Mouse (Mus musculus) MEL (cell line): Measurements from ENCODE around the gene Pdcd4. TPM values are rescaled to one million over a fixed set of nuclear protein-coding genes. Genes with fewer than 3 reads are reported as not detected.

Experiments
- DNase-seq: peaks from one replicate; pipeline ENCODE4 v3.0.0; 2011; ENCODE audit warnings: low read depth, low spot score
- H3K27ac ChIP-seq: 2 replicates; pipeline ENCODE4 v1.5.1; 2012; ENCODE audit warnings: low read depth, mild to moderate bottlenecking, control low read depth, low read length, moderate library complexity; ENCODE audit not compliant: control insufficient read depth
- H3K27me3 ChIP-seq, 2 experiments: fragments of 150-350 bp in 1 of 2; sonication (generic) in 1 of 2; 2 replicates each; pipeline ENCODE4 v1.6.1; 2012; ENCODE audit warnings: low read length in 2 of 2, mild to moderate bottlenecking in 2 of 2, improper control_type of control experiment in 1 of 2, moderate library complexity in 1 of 2; ENCODE audit not compliant: insufficient read depth in 2 of 2, control insufficient read depth in 1 of 2
- H3K36me3 ChIP-seq, 2 experiments: 2 replicates each; pipeline ENCODE4 v1.6.1; 2012 to 2014; ENCODE audit warnings: low read length in 2 of 2, improper control_type of control experiment in 1 of 2, inconsistent platforms in 1 of 2, mild to moderate bottlenecking in 1 of 2; ENCODE audit not compliant: insufficient read depth in 2 of 2, control insufficient read depth in 1 of 2
- H3K4me1 ChIP-seq, 2 experiments: fragments of 150-350 bp in 1 of 2; sonication (generic) in 1 of 2; 2 replicates each; pipeline ENCODE4 v1.6.1; 2012; ENCODE audit warnings: low read length in 2 of 2, improper control_type of control experiment in 1 of 2, mild to moderate bottlenecking in 1 of 2; ENCODE audit not compliant: insufficient read depth in 2 of 2, control insufficient read depth in 1 of 2
- H3K4me3 ChIP-seq, 2 experiments: fragments of 150-350 bp in 1 of 2; sonication (generic) in 1 of 2; 2 replicates each; pipeline ENCODE4 v1.5.1; 2012; ENCODE audit warnings: low read depth in 2 of 2, low read length in 2 of 2, mild to moderate bottlenecking in 2 of 2, moderate library complexity in 2 of 2, control low read depth in 1 of 2, improper control_type of control experiment in 1 of 2; ENCODE audit not compliant: control insufficient read depth in 1 of 2, insufficient read depth in 1 of 2
- H3K79me2 ChIP-seq: 2 replicates; pipeline ENCODE4 v1.6.1; 2012; ENCODE audit warnings: mild to moderate bottlenecking, low read length, moderate library complexity; ENCODE audit not compliant: control insufficient read depth, poor library complexity, insufficient read depth
- H3K9ac ChIP-seq: 2 replicates; pipeline ENCODE4 v1.6.1; 2012; ENCODE audit warnings: low read depth, mild to moderate bottlenecking, control low read depth, low read length, moderate library complexity; ENCODE audit not compliant: control insufficient read depth, poor library complexity, severe bottlenecking
- H3K9me3 ChIP-seq: fragments of 150-350 bp; sonication (generic); replicated peaks from 2 replicates; pipeline ENCODE4 v1.6.1; 2012; ENCODE audit warnings: mild to moderate bottlenecking, low read length, improper control_type of control experiment, moderate library complexity; ENCODE audit not compliant: insufficient read depth
- BHLHE40 ChIP-seq: IDR thresholded peaks from 2 replicates; pipeline ENCODE4 v1.6.1; 2012; ENCODE audit warnings: low read depth, mild to moderate bottlenecking, inconsistent platforms, low read length, improper control_type of control experiment, borderline replicate concordance
- CTCF ChIP-seq, 3 experiments: IDR thresholded peaks in 2 of 3; conservative IDR thresholded peaks in 1 of 3; 2 replicates each; pipeline ENCODE4 v1.5.1; 2011 to 2012; ENCODE audit warnings: low read length in 3 of 3, low read depth in 2 of 3, mild to moderate bottlenecking in 2 of 3, improper control_type of control experiment in 1 of 3, inconsistent platforms in 1 of 3, mixed read lengths in 1 of 3, moderate library complexity in 1 of 3; ENCODE audit not compliant: control insufficient read depth in 1 of 3, insufficient read depth in 1 of 3, poor library complexity in 1 of 3, severe bottlenecking in 1 of 3
- E2F4 ChIP-seq: IDR thresholded peaks from 2 replicates; pipeline ENCODE4 v1.6.1; 2011; ENCODE audit warnings: low read depth, low read length, improper control_type of control experiment, borderline replicate concordance
- EP300 ChIP-seq, 2 experiments: IDR thresholded peaks; 2 replicates each; pipeline ENCODE4 v1.6.1; 2011; ENCODE audit warnings: improper control_type of control experiment in 2 of 2, low read length in 2 of 2, low read depth in 1 of 2, mild to moderate bottlenecking in 1 of 2
- GATA1 ChIP-seq: IDR thresholded peaks from 2 replicates; pipeline ENCODE4 v1.6.1; 2011; ENCODE audit warnings: low read depth, low read length, improper control_type of control experiment
- MYC ChIP-seq: IDR thresholded peaks from 2 replicates; pipeline ENCODE4 v1.6.1; 2011; ENCODE audit warnings: low read depth, mild to moderate bottlenecking, low read length, improper control_type of control experiment, moderate library complexity
- NRF1 ChIP-seq: IDR thresholded peaks from 2 replicates; pipeline ENCODE4 v1.6.1; 2014; ENCODE audit warnings: low read depth, mild to moderate bottlenecking, inconsistent platforms, low read length, improper control_type of control experiment, moderate library complexity; ENCODE audit not compliant: poor library complexity, insufficient read depth, severe bottlenecking
- RCOR1 ChIP-seq: IDR thresholded peaks from 2 replicates; pipeline ENCODE4 v1.6.1; 2012; ENCODE audit warnings: low read depth, mild to moderate bottlenecking, inconsistent platforms, low read length, improper control_type of control experiment
- SIN3A ChIP-seq: IDR thresholded peaks from 2 replicates; pipeline ENCODE4 v1.6.1; 2012; ENCODE audit warnings: low read length, improper control_type of control experiment, inconsistent platforms
- TBP ChIP-seq: IDR thresholded peaks from 2 replicates; pipeline ENCODE4 v1.8.0; 2011; ENCODE audit warnings: low read depth, low read length, improper control_type of control experiment
- TCF12 ChIP-seq: IDR thresholded peaks from 2 replicates; pipeline ENCODE4 v1.6.1; 2014; ENCODE audit warnings: low read depth, mild to moderate bottlenecking, inconsistent platforms, low read length, improper control_type of control experiment, moderate library complexity
- USF1 ChIP-seq: IDR thresholded peaks from 2 replicates; pipeline ENCODE4 v1.6.1; 2014; ENCODE audit warnings: low read depth, mild to moderate bottlenecking, inconsistent platforms, low read length, improper control_type of control experiment, moderate library complexity
- ZC3H11A ChIP-seq: IDR thresholded peaks from 2 replicates; pipeline ENCODE4 v1.6.1; 2012; ENCODE audit warnings: low read depth, mild to moderate bottlenecking, inconsistent platforms, low read length, improper control_type of control experiment
- polyA plus RNA-seq, 2 experiments: library from polyadenylated mRNA; stranded (reverse) in 1 of 2; unstranded in 1 of 2; fragments of >175 nt in 1 of 2; fragments of >200 nt in 1 of 2; gene quantifications; 2 replicates each; pipeline versions ENCODE4 v1.2.1 to v1.2.4; 2012; ENCODE audit warnings: low replicate concordance in 2 of 2, low read depth in 1 of 2; ENCODE audit not compliant: insufficient read length in 2 of 2, insufficient read depth in 1 of 2, missing spikeins in 1 of 2
- total RNA-seq: library from RNA; depleted of rRNA; stranded (reverse); fragments of 300-350 nt; gene quantifications from 2 replicates; pipeline ENCODE4 v1.2.3, GENCODE M21; 2012; rRNA removed

Pdcd4 gene
- total and polyA plus RNA-seq, 3 experiments = 30.0 to 37.6 TPM; not detected in 1

GRCm38 (mm10) chr19:53969226-53969625, 77.2 kb downstream of the Pdcd4 start:
- no peak overlapping the region for H3K4me3 ChIP-seq
- no peak for DNase-seq
- H3K27me3 ChIP-seq = no peaks in the 10 kb centered on the region
- no peak for TF ChIP-seq NRF1
- no peak for TF ChIP-seq E2F4
- peak; percentile 51; the same call in 1 of the 2 replicates for TF ChIP-seq GATA1
- 0 out of 2 replicates have a peak, but pooled peaks have one; percentile 24 for TF ChIP-seq RCOR1
- TF ChIP-seq EP300 (IDR thresholded peaks at IDR 0.05; ENCODE audit: low read depth in 1 of 2, low read length in 2 of 2) = peak in 1 of 2 experiments; percentile 22; a peak in 1 of 4 replicates
- TF ChIP-seq CTCF (IDR thresholded peaks at IDR 0.05 in 2 of 3, conservative IDR thresholded peaks at IDR 0.05 in 1 of 3; ENCODE audit: control insufficient read depth in 1 of 3, insufficient read depth in 1 of 3, low read depth in 2 of 3, low read length in 3 of 3, poor library complexity in 1 of 3, severe bottlenecking in 1 of 3) = no peak
- TF ChIP-seq TCF12 = peak; percentile 54; the same call in 1 of the 2 replicates
- H3K9ac ChIP-seq = no peak overlapping the region
- H3K27ac ChIP-seq = no peak overlapping the region
- peaks cover 12% of the 10 kb centered on the region for H3K79me2 ChIP-seq
- H3K36me3 ChIP-seq = peaks cover 9 to 37% of the 10 kb centered on the region in 2 experiments
- no peaks in the 10 kb centered on the region for H3K9me3 ChIP-seq
- peaks cover 3 to 39% of the 10 kb centered on the region in 2 experiments; a peak in 3 of 4 replicates for H3K4me1 ChIP-seq

DNA sequence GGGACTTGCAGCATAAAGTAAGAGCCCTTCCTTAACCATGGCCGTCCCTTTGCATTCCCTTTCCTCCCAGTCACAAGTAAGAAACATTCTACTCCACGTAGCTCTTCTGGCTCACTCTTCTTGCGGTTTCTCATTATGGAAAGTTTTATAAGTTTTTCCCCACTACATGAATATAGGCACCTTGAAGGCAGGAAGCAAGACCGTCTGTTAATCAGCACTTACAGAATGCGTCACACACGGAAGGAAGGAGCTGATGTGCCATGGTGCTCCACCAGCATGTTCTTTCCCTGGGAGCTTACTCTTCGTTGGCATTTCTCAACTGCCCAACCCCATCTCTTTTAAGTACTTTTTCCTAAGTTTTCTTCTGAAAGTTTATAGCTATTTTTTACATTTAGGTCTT, 79.9 kb downstream of the Pdcd4 start:
- no peak for DNase-seq
- Histone ChIP-seq H3K9me3 (no peaks in the 10 kb centered on the region), H3K9ac (no peak overlapping the region), H3K4me1 (peaks cover 3 to 26% of the 10 kb centered on the region in 2 experiments; a peak in 3 of 4 replicates), H3K27ac (no peak overlapping the region), H3K79me2 (peaks cover 16% of the 10 kb centered on the region), H3K4me3 (no peak overlapping the region), H3K27me3 (no peaks in the 10 kb centered on the region), H3K36me3 (peaks cover 9 to 22% of the 10 kb centered on the region in 2 experiments)
- no peak for TF ChIP-seq TCF12

DNA sequence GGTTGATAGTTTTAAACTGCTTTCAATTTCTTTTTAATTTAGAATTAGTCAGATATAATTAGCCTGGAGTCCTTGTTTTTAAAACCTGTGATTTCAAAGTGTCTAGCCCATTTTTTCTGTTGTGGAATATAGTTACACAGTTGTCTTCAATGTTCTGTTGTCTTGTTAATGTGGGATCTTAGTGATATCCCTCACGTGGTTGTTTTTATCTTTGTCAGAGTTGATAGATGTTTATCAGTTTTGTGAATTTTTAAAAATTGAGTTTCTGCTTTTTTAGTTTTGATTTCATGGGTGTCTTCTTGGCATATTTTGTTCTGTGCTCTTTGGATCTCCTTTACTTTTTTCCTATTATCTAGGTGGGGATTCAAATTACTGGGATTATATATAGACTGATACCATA, 81.6 kb downstream of the Pdcd4 start:
- Histone ChIP-seq H3K27me3 (no peaks in the 10 kb centered on the region), H3K79me2 (peaks cover 12% of the 10 kb centered on the region), H3K4me1 (peaks cover 3 to 26% of the 10 kb centered on the region in 2 experiments; a peak in 3 of 4 replicates), H3K36me3 (peaks cover 11 to 17% of the 10 kb centered on the region in 2 experiments), H3K9ac (no peak overlapping the region)
- TF ChIP-seq SIN3A = peak; percentile 41; the same call in 1 of the 2 replicates
- TF ChIP-seq BHLHE40 = peak; percentile 69; the same call in 1 of the 2 replicates
- peak; percentile 55 for TF ChIP-seq GATA1
- peak; percentile 81 for TF ChIP-seq USF1
- TF ChIP-seq TBP = no peak
- TF ChIP-seq RCOR1 = 0 out of 2 replicates have a peak, but pooled peaks have one; percentile 17
- TF ChIP-seq MYC = 0 out of 2 replicates have a peak, but pooled peaks have one; percentile 40
- peak in 1 of 2 experiments; percentile 21; a peak in 1 of 4 replicates for TF ChIP-seq EP300 (IDR thresholded peaks at IDR 0.05; ENCODE audit: low read depth in 1 of 2, low read length in 2 of 2)
- TF ChIP-seq ZC3H11A = no peak
- TF ChIP-seq, all 39 proteins: peak for 7
- no peaks in the 10 kb centered on the region for H3K9me3 ChIP-seq
- H3K4me3 ChIP-seq = no peak overlapping the region
- DNase-seq = no peak
- H3K27ac ChIP-seq = no peak overlapping the region

Other genes starting within 250 kb of the Pdcd4 start
- 37.3 and 40.5 TPM in 2 replicates for gene Rbm20, start 214.9 kb upstream of the Pdcd4 start, total RNA-seq
- gene Rbm20, start 214.9 kb upstream of the Pdcd4 start, polyA plus RNA-seq = 10 to 100 TPM in 1 of 2 experiments, not detected in 1; 58.6 TPM
- gene Shoc2, start 52.1 kb downstream of the Pdcd4 start, total RNA-seq = 33.4 and 37.0 TPM in 2 replicates
- gene Shoc2, start 52.1 kb downstream of the Pdcd4 start, polyA plus RNA-seq = 10 to 100 TPM in 1 of 2 experiments, not detected in 1; 55.6 TPM
- 71.3 and 81.9 TPM in 2 replicates for gene Bbip1, start 52.4 kb downstream of the Pdcd4 start, total RNA-seq
- 10 to 100 TPM in 1 of 2 experiments, not detected in 1; 75.9 TPM for gene Bbip1, start 52.4 kb downstream of the Pdcd4 start, polyA plus RNA-seq
- 0.46 and 0.58 TPM in 2 replicates for gene Adra2a, start 151.9 kb downstream of the Pdcd4 start, total RNA-seq
- gene Adra2a, start 151.9 kb downstream of the Pdcd4 start, polyA plus RNA-seq = 1 to 10 TPM in 1 of 2 experiments, not detected in 1; 2.7 TPM